ENCODE assay signal across 8 mouse cellular contexts in genomic region chr9:14053704-14054103, GRCm38 (mm10).
DNase-seq lines count a peak whose midpoint lies in the region; ATAC-seq and TF ChIP-seq lines count a peak whose summit lies in the region.

No protein-coding gene starts in this region.

- no peak overlapping the region for H3K4me2 ChIP-seq in liver, embryonic 12.5 days
- no peak overlapping the region for H3K4me2 ChIP-seq in forebrain, embryonic 12.5 days

- peak; percentile 99 for ATAC-seq in Patski
- ATAC-seq in liver, embryonic 12.5 days, result no peak
- ATAC-seq in forebrain, embryonic 12.5 days (ENCODE audit: low FRiP score), result no peak

- peak; percentile 92 for DNase-seq in heart, adult 11 months
- DNase-seq in heart, postnatal 25 days (ENCODE audit: low spot score), result no peak
- peak; percentile 98 for DNase-seq in Patski (ENCODE audit: low read depth, low spot score)
- peak; percentile 68 to 78 for DNase-seq in kidney, adult 8-10 months
- peak; percentile 59 for DNase-seq in lung, postnatal 10 days
- no peak for DNase-seq in thymus, postnatal 4 days

- POLR2A ChIA-PET in Patski (lab: Charles Lee), result no interaction called here

- no peaks in the 10 kb centered on the region for H3K4me1 ChIP-seq in liver, embryonic 12.5 days
- peaks cover 18% of the 10 kb centered on the region for H3K4me1 ChIP-seq in forebrain, embryonic 12.5 days

- no peak overlapping the region for H3K9ac ChIP-seq in liver, embryonic 12.5 days
- H3K9ac ChIP-seq in forebrain, embryonic 12.5 days, result no peak overlapping the region

- no peaks in the 10 kb centered on the region for H3K36me3 ChIP-seq in liver, embryonic 12.5 days
- no peaks in the 10 kb centered on the region for H3K36me3 ChIP-seq in forebrain, embryonic 12.5 days (replicated peaks)

- TF ChIP-seq CTCF in Patski (IDR thresholded peaks at IDR 0.05), result no peak

- no peaks in the 10 kb centered on the region for H3K27me3 ChIP-seq in Patski
- H3K27me3 ChIP-seq in liver, embryonic 12.5 days (replicated peaks), result no peaks in the 10 kb centered on the region
- no peaks in the 10 kb centered on the region for H3K27me3 ChIP-seq in forebrain, embryonic 12.5 days

- H3K9me3 ChIP-seq in liver, embryonic 12.5 days (replicated peaks), result no peaks in the 10 kb centered on the region
- no peaks in the 10 kb centered on the region for H3K9me3 ChIP-seq in forebrain, embryonic 12.5 days

- 37% methylated on average over 2 of the region's 2 CpGs for WGBS in liver, embryonic 12.5 days (ENCODE audit: insufficient replicate concordance)
- 39% methylated on average over 2 of the region's 2 CpGs for WGBS in forebrain, embryonic 12.5 days

- intact Hi-C loops in heart, postnatal 25 days (cut with DNase I), result no loop called here

- CTCF ChIA-PET in Patski (lab: Charles Lee), result interaction anchor here (0.8 to 1.3 kb wide), 6 partner anchors 43 to 222 kb away, joined by 3 to 4 read pairs (median 3); no protein-coding TSS in a partner anchor

- no peak overlapping the region for H3K27ac ChIP-seq in liver, embryonic 12.5 days
- no peak overlapping the region for H3K27ac ChIP-seq in forebrain, embryonic 12.5 days

- H3K4me3 ChIP-seq in liver, embryonic 12.5 days, result no peak overlapping the region
- no peak overlapping the region for H3K4me3 ChIP-seq in forebrain, embryonic 12.5 days (replicated peaks)

- in situ Hi-C loops in Patski (cut with MboI; ENCODE audit: low pct_unique_long_range_greater_than_20kb), result loop anchor here (10.0 kb wide), 1 partner anchor 159 kb away; no protein-coding TSS in a partner anchor

Comparison
In these comparisons a context has a peak if more than half of its experiments do, and no peak if none do; other contexts are left out.
1. DNase-seq: peak in heart, adult 11 months (single experiment), Patski (single experiment), kidney, adult 8-10 months (2 of 2) and lung, postnatal 10 days (single experiment); none in heart, postnatal 25 days (single experiment) and thymus, postnatal 4 days (single experiment).